Mouse (Mus musculus): ENCODE results near the gene Cdc42. TPM values are rescaled to one million over a fixed set of nuclear protein-coding genes. Genes with fewer than 3 reads are reported as not detected.

Gene Cdc42
- polyA plus RNA-seq, 1 experiment = 240 TPM

DNA sequence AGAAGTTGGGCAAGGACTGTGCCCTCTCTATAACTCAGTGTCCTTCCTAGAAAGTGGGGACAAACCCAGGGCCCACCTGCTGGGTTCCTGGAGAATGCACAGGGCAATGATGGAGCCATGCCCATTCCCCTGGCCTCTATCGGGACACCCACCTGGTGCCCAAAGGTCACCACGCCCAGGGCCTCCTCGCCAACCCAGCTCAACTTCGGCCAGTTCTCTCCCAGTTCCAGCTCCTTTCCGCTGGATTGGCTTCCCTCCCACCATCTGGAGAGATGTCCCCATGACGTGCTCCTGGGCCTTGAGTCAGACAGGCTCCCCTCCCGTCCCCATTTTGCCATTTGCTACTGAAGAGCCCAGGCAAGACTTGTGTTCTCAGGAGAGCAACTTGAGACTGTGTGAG is 64.9 kb downstream of the Cdc42 start:
- TF ChIP-seq FOSL1 (IDR thresholded peaks at IDR 0.05; ENCODE audit: insufficient read depth, low read length, poor library complexity, severe bottlenecking) (no peak), MYOD1 (IDR thresholded peaks at IDR 0.05; ENCODE audit: control insufficient read depth, insufficient read length, low read depth) (no peak), CEBPB (IDR thresholded peaks at IDR 0.05; ENCODE audit: low read depth) (no peak), MYOG (IDR thresholded peaks at IDR 0.05; ENCODE audit: control insufficient read depth, extremely low read depth, insufficient read length) (no peak), USF1 (IDR thresholded peaks at IDR 0.05; ENCODE audit: low read depth) (no peak), MAX (IDR thresholded peaks at IDR 0.05) (no peak), CTCF (IDR thresholded peaks at IDR 0.05; ENCODE audit: control insufficient read depth, insufficient read depth, insufficient read length) (no peak)
- no peaks in the 10 kb centered on the region for H3K27me3 ChIP-seq (ENCODE audit: control insufficient read depth, insufficient read depth, insufficient read length)
- no peaks in the 10 kb centered on the region for H3K79me3 ChIP-seq (ENCODE audit: low read depth)
- no peaks in the 10 kb centered on the region for H3K79me2 ChIP-seq (ENCODE audit: control insufficient read depth, insufficient read depth)
- H3ac ChIP-seq (ENCODE audit: control insufficient read depth, insufficient read length, low read depth) = no peak overlapping the region
- H3K36me3 ChIP-seq (ENCODE audit: control insufficient read depth, insufficient read depth) = no peaks in the 10 kb centered on the region
- H3K4me3 ChIP-seq (ENCODE audit: insufficient read depth, poor library complexity, severe bottlenecking) = no peak overlapping the region

DNA sequence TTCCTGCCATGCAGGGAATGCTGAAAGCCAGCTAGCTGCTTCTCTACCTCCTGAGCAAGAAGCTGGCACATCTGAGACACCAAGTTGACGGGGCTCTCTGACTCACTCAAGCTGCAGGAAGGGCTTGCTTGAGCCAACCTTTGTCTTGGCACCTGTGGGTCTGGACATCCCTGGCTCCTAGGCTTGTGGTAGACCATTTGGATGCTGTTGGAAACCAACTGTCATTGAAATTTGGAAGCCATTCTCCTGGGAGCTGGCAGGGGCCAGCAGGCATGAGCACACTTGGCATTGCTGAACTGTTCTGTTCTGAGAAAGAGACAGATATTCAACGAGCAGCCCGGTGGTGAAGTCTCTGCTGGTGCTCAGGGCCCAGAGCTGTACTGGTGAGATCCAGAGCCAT is 67.3 kb downstream of the Cdc42 start:
- H3K36me3 ChIP-seq (ENCODE audit: control insufficient read depth, insufficient read depth) = no peaks in the 10 kb centered on the region
- H3K79me2 ChIP-seq (ENCODE audit: control insufficient read depth, insufficient read depth) = no peaks in the 10 kb centered on the region
- H3K4me3 ChIP-seq (ENCODE audit: insufficient read depth, poor library complexity, severe bottlenecking) = no peak overlapping the region
- H3K27me3 ChIP-seq (ENCODE audit: control insufficient read depth, insufficient read depth, insufficient read length) = no peaks in the 10 kb centered on the region
- TF ChIP-seq USF1 (IDR thresholded peaks at IDR 0.05; ENCODE audit: low read depth) = no peak
- H3K79me3 ChIP-seq (ENCODE audit: low read depth) = no peaks in the 10 kb centered on the region
- no peak overlapping the region for H3ac ChIP-seq (ENCODE audit: control insufficient read depth, insufficient read length, low read depth)

DNA sequence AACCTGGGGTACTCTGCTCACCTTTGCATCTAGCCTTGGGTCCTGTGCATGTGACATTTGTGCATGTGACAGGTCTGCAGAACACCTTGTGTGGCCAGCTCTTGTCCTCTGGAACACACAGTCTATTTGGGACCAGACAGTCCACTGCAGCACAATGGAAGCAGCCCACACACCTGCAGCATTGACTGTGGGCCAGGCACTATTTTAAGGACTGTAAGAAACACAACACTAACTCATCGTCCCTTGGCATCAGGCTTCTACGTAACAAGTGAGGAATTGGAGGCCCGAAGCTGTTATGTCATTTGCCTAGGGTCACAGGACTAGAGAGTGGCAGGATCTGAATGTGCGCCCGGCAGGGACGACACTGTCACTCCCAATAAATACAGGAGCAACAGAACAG is 67.8 kb downstream of the Cdc42 start:
- no peaks in the 10 kb centered on the region for H3K27me3 ChIP-seq (ENCODE audit: control insufficient read depth, insufficient read depth, insufficient read length)
- TF ChIP-seq USF1 (IDR thresholded peaks at IDR 0.05; ENCODE audit: low read depth) (no peak), MAX (IDR thresholded peaks at IDR 0.05) (no peak), MYOD1 (IDR thresholded peaks at IDR 0.05; ENCODE audit: control insufficient read depth, insufficient read length, low read depth) (no peak), CEBPB (IDR thresholded peaks at IDR 0.05; ENCODE audit: low read depth) (no peak), FOSL1 (IDR thresholded peaks at IDR 0.05; ENCODE audit: insufficient read depth, low read length, poor library complexity, severe bottlenecking) (no peak), CTCF (IDR thresholded peaks at IDR 0.05; ENCODE audit: control insufficient read depth, insufficient read depth, insufficient read length) (no peak), MYOG (IDR thresholded peaks at IDR 0.05; ENCODE audit: control insufficient read depth, extremely low read depth, insufficient read length) (no peak)
- H3K4me3 ChIP-seq (ENCODE audit: insufficient read depth, poor library complexity, severe bottlenecking) = no peak overlapping the region
- H3K79me3 ChIP-seq (ENCODE audit: low read depth) = no peaks in the 10 kb centered on the region
- H3K36me3 ChIP-seq (ENCODE audit: control insufficient read depth, insufficient read depth) = no peaks in the 10 kb centered on the region
- H3ac ChIP-seq (ENCODE audit: control insufficient read depth, insufficient read length, low read depth) = no peak overlapping the region
- H3K79me2 ChIP-seq (ENCODE audit: control insufficient read depth, insufficient read depth) = no peaks in the 10 kb centered on the region

DNA sequence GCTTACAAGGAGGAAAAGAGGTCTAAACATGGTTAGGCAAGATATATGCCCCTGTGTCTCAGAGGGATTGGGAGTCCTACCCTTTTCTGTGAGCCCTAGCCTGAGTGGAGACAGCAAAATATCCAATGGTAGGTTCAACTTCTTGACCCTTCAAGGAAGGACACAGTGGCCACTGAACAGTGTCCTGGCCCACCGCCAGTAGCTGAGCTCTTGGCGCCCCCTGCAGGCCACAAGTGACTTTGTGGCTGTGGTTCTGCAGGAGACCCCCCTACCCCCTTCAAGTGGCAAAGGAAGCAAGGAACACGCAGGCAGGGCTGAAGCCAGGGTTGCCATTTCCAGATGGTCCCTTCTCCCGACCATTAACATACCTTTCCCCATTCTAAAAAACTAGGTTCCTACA is 69.7 kb downstream of the Cdc42 start:
- H3K36me3 ChIP-seq (ENCODE audit: control insufficient read depth, insufficient read depth) = no peaks in the 10 kb centered on the region
- no peaks in the 10 kb centered on the region for H3K79me2 ChIP-seq (ENCODE audit: control insufficient read depth, insufficient read depth)
- no peaks in the 10 kb centered on the region for H3K79me3 ChIP-seq (ENCODE audit: low read depth)
- no peaks in the 10 kb centered on the region for H3K27me3 ChIP-seq (ENCODE audit: control insufficient read depth, insufficient read depth, insufficient read length)
- TF ChIP-seq CTCF (IDR thresholded peaks at IDR 0.05; ENCODE audit: control insufficient read depth, insufficient read depth, insufficient read length) = peak; percentile 77
- no peak for TF ChIP-seq MYOD1 (IDR thresholded peaks at IDR 0.05; ENCODE audit: control insufficient read depth, insufficient read length, low read depth)
- H3ac ChIP-seq (ENCODE audit: control insufficient read depth, insufficient read length, low read depth) = no peak overlapping the region
- H3K4me3 ChIP-seq (ENCODE audit: insufficient read depth, poor library complexity, severe bottlenecking) = no peak overlapping the region

DNA sequence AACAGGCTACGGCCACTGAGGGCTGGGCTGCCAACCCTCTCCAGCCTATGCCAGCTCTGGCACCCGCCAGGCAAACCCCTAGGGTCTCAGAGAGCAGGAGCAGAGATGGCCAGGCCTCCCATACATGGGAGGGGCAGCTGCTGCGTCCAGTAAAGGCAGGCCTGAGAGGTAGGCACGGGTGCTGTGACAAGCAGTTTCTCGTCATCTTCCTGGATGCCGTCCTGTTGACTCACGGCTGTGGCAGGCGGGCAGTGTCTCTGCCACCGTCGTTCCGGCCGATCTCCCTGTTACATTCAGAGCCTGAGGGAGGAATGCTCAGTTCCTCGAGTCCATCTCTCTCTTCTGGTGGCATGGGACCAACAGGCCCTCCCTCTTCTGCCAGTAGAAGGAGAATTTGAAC is 70.3 kb downstream of the Cdc42 start:
- Histone ChIP-seq H3K79me2 (ENCODE audit: control insufficient read depth, insufficient read depth) (no peaks in the 10 kb centered on the region), H3K36me3 (ENCODE audit: control insufficient read depth, insufficient read depth) (no peaks in the 10 kb centered on the region), H3K4me3 (ENCODE audit: insufficient read depth, poor library complexity, severe bottlenecking) (no peak overlapping the region), H3K27me3 (ENCODE audit: control insufficient read depth, insufficient read depth, insufficient read length) (no peaks in the 10 kb centered on the region), H3ac (ENCODE audit: control insufficient read depth, insufficient read length, low read depth) (no peak overlapping the region), H3K79me3 (ENCODE audit: low read depth) (no peaks in the 10 kb centered on the region)
- peak; percentile 67 for TF ChIP-seq FOSL1 (IDR thresholded peaks at IDR 0.05; ENCODE audit: insufficient read depth, low read length, poor library complexity, severe bottlenecking)
- TF ChIP-seq CTCF (IDR thresholded peaks at IDR 0.05; ENCODE audit: control insufficient read depth, insufficient read depth, insufficient read length) = no peak
- no peak for TF ChIP-seq MYOG (IDR thresholded peaks at IDR 0.05; ENCODE audit: control insufficient read depth, extremely low read depth, insufficient read length)
- peak; percentile 42 for TF ChIP-seq MYOD1 (IDR thresholded peaks at IDR 0.05; ENCODE audit: control insufficient read depth, insufficient read length, low read depth)
- no peak for TF ChIP-seq USF1 (IDR thresholded peaks at IDR 0.05; ENCODE audit: low read depth)
- TF ChIP-seq CEBPB (IDR thresholded peaks at IDR 0.05; ENCODE audit: low read depth) = no peak
- TF ChIP-seq MAX (IDR thresholded peaks at IDR 0.05) = no peak

DNA sequence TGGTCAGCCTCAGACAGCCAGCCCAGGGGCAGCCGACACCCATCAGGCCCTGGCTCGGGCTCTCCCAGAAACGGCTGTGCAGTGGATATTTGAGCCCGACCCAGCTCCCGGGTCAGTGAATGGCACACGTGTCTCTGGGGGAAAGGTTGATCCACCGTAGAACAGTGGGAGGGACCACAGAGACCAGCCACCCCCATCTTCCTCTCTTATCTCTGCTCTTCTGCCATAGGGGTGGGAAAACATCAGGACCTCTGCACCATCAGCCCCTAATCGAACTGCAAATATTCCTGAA is 70.9 kb downstream of the Cdc42 start:
- Histone ChIP-seq H3K27me3 (ENCODE audit: control insufficient read depth, insufficient read depth, insufficient read length) (no peaks in the 10 kb centered on the region), H3K79me3 (ENCODE audit: low read depth) (no peaks in the 10 kb centered on the region), H3K36me3 (ENCODE audit: control insufficient read depth, insufficient read depth) (no peaks in the 10 kb centered on the region), H3K79me2 (ENCODE audit: control insufficient read depth, insufficient read depth) (no peaks in the 10 kb centered on the region), H3K4me3 (ENCODE audit: insufficient read depth, poor library complexity, severe bottlenecking) (no peak overlapping the region), H3ac (ENCODE audit: control insufficient read depth, insufficient read length, low read depth) (peak overlapping the region; percentile 51)
- TF ChIP-seq FOSL1 (IDR thresholded peaks at IDR 0.05; ENCODE audit: insufficient read depth, low read length, poor library complexity, severe bottlenecking) = no peak
- TF ChIP-seq CTCF (IDR thresholded peaks at IDR 0.05; ENCODE audit: control insufficient read depth, insufficient read depth, insufficient read length) = no peak
- no peak for TF ChIP-seq MYOG (IDR thresholded peaks at IDR 0.05; ENCODE audit: control insufficient read depth, extremely low read depth, insufficient read length)
- no peak for TF ChIP-seq MYOD1 (IDR thresholded peaks at IDR 0.05; ENCODE audit: control insufficient read depth, insufficient read length, low read depth)
- no peak for TF ChIP-seq CEBPB (IDR thresholded peaks at IDR 0.05; ENCODE audit: low read depth)
- TF ChIP-seq MAX (IDR thresholded peaks at IDR 0.05) = no peak
- no peak for TF ChIP-seq USF1 (IDR thresholded peaks at IDR 0.05; ENCODE audit: low read depth)

Data from C2C12 (cell line).